13 mouse cellular contexts compared by ENCODE assay signal in the genomic region with DNA sequence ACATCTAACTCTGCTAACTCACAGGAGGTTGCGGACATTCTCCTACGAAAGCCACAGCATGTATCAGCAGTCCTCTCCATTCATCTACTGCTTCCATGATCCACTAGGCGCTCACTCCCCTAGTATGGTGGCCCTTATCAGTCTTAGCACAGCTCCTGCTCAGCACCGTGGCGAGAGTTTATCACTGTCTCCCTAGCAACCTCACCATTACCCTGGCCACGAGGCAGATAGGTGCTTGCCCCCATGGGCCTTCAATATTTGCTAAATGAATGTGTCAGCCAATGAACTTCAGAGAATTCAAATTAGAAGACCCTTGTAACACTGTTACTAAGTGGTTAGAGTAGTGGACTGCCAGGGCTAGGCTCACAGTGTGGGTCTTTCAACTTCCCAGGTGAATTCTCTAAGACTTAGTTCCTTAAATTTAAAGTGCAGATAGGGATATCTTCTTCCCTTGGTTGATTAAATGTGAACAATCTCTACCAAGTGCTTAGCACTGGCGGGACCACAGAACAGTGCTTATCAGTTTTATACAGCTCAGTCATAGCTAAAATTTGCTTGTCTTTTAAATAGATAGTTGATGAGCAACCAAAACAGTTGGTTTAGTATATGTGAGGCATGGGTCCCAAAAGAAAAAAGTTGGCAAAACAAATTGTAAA. TPM values are rescaled to one million over a fixed set of nuclear protein-coding genes. Genes with fewer than 3 reads are reported as not detected.
DNase-seq lines count a peak whose midpoint lies in the region; TF ChIP-seq lines count a peak whose summit lies in the region.
"Had no signal": no experiment of that assay in that cellular context is flagged by ENCODE, and none has a peak within 500 bp of the region (broad histone marks: within the 10 kb centered on the region; RNA-seq: fewer than 3 reads in every experiment).

No protein-coding gene starts in this region.

- TF ChIP-seq CTCF in bone marrow, adult 2 months (IDR thresholded peaks at IDR 0.05; ENCODE audit: control insufficient read depth, insufficient read depth, low read length) = peak; percentile 18; the same call in 1 of the 2 replicates
- no peak for TF ChIP-seq CTCF in layer of hippocampus, adult 2 months (conservative IDR thresholded peaks at IDR 0.05)

- peak overlapping the region; percentile 46; the same call in 1 of the 2 replicates for H3K27ac ChIP-seq in bone marrow, adult 2 months (ENCODE audit: control insufficient read depth, insufficient read depth, low read depth, low read length, poor library complexity)
- no peak overlapping the region for H3K27ac ChIP-seq in layer of hippocampus, adult 2 months
- H3K27ac ChIP-seq: forebrain, embryonic 15.5 days; hindbrain, embryonic 12.5 days; limb, embryonic 12.5 days; neural tube, embryonic 12.5 days had no signal

- peak; percentile 2 for DNase-seq in embryo, embryonic 11 days
- DNase-seq in embryo, embryonic 10.5 days (ENCODE audit: low spot score) = no peak
- peak; percentile 90 for DNase-seq in liver
- DNase-seq in spleen, postnatal 10 days (ENCODE audit: low spot score in 2 of 2) = peak; percentile 44 to 69
- DNase-seq in urinary bladder, postnatal 25 days (ENCODE audit: low spot score) = no peak
- no peak for DNase-seq in layer of hippocampus, adult 2 months (ENCODE audit: low spot score in 2 of 2)
- DNase-seq in ovary, adult 18-20 months (ENCODE audit: low spot score) = no peak
- DNase-seq: thymus, postnatal 36 days had no signal

- H3K4me1 ChIP-seq in bone marrow, adult 2 months (ENCODE audit: control insufficient read depth, insufficient read depth, low read length) = no peaks in the 10 kb centered on the region
- H3K4me1 ChIP-seq: forebrain, embryonic 15.5 days; hindbrain, embryonic 12.5 days; limb, embryonic 12.5 days; neural tube, embryonic 12.5 days had no signal

- WGBS in bone marrow, adult 2 months = 59% methylated on average over 7 of the region's 7 CpGs

- no peak for TF ChIP-seq POLR2A in bone marrow, adult 2 months (IDR thresholded peaks at IDR 0.05; ENCODE audit: borderline replicate concordance, control insufficient read depth, low read depth, low read length)

- H3K4me3 ChIP-seq in bone marrow, adult 2 months (replicated peaks; ENCODE audit: control insufficient read depth, low read depth, low read length) = no peak overlapping the region
- no peak overlapping the region for H3K4me3 ChIP-seq in layer of hippocampus, adult 2 months
- H3K4me3 ChIP-seq: forebrain, embryonic 15.5 days; hindbrain, embryonic 12.5 days; limb, embryonic 12.5 days; neural tube, embryonic 12.5 days had no signal

RNA-seq across cellular contexts. Expression of gene Zfand6, which starts 33.2 kb away (rescaled TPM):
- 87.1 and 89.4 TPM in 2 replicates for polyA plus RNA-seq in bone marrow, adult 2 months (2011; ENCODE audit: insufficient read depth, insufficient read length, low replicate concordance, missing spikeins)
- total RNA-seq in layer of hippocampus, adult 2 months (2021) = 10 to 100 TPM; 70.1 to 77.2 TPM

Comparison
In these comparisons a context has a peak if more than half of its experiments do, and no peak if none do; other contexts are left out.
1. DNase-seq: peak in embryo, embryonic 11 days (single experiment), liver (single experiment) and spleen, postnatal 10 days (2 of 2); none in embryo, embryonic 10.5 days (single experiment), urinary bladder, postnatal 25 days (single experiment), layer of hippocampus, adult 2 months (0 of 2) and ovary, adult 18-20 months (single experiment).